In the genomic region with DNA sequence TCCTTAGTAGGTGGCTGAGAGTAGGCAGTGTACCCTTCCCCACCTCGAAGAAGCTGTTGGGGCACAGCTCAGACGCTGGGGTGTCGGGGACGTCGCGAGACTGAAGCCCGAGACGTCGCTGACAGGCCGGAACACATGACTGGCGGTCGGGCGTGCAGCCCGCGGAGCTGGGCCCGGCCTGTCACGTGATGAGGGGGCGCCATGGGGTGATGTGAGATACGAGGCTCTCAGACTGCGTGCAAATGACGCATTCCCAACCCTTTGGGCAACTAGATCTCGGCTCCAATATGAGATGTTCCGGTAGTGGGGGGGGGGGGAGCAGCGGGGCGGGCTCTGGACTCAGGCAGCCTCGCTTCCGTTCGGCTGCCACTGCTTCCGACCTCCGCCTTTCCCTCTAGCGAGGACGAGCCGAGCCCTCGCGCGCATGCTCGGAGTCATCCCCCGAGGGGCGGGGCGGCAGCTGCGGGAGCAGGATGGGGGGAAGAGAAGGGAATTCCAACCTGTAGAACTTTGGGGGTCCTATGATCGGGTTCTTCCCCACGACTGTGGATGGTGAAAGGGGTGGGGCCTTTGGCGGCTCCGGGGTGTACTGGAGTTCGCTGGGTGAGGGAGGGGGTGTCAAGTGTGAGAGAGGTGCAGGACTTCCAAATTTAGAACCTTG, we compare ENCODE assay signal across 8 mouse cellular contexts. TPM values are rescaled to one million over a fixed set of nuclear protein-coding genes. Genes with fewer than 3 reads are reported as not detected.
DNase-seq lines count a peak whose midpoint lies in the region; ATAC-seq lines count a peak whose summit lies in the region.

No protein-coding gene starts in this region.

- H3K9ac ChIP-seq in hindbrain, embryonic 15.5 days: peak overlapping the region; percentile 60

- DNase-seq in R1 (ENCODE audit: low read depth, low spot score): peak; percentile 92
- DNase-seq in cerebellum, postnatal 25 days: peak; percentile 94 to 96
- DNase-seq in frontal cortex, postnatal 36 days (ENCODE audit: low spot score in 2 of 2): peak; percentile 96 to 97
- DNase-seq in left cerebral cortex, adult 11 months (ENCODE audit: low spot score): peak; percentile 97
- DNase-seq in lung, postnatal 4 days: peak; percentile 95 to 98
- DNase-seq in retina, postnatal 7 days (ENCODE audit: low read depth, low spot score): peak; percentile 87
- DNase-seq in urinary bladder, adult 2 months (ENCODE audit: low spot score): peak; percentile 86

- H3K4me2 ChIP-seq in hindbrain, embryonic 15.5 days: peak overlapping the region; percentile 99

- ATAC-seq in hindbrain, embryonic 15.5 days (ENCODE audit: low FRiP score, low read depth): peak; percentile 97

- peak overlapping the region; percentile 82 for H3K4me3 ChIP-seq in hindbrain, embryonic 15.5 days

- H3K27me3 ChIP-seq in hindbrain, embryonic 15.5 days: no peaks in the 10 kb centered on the region

- H3K9me3 ChIP-seq in hindbrain, embryonic 15.5 days: no peaks in the 10 kb centered on the region

- under 1% methylated on average over 46 of the region's 46 CpGs for WGBS in hindbrain, embryonic 15.5 days

- no peaks in the 10 kb centered on the region for H3K36me3 ChIP-seq in hindbrain, embryonic 15.5 days

- H3K27ac ChIP-seq in hindbrain, embryonic 15.5 days (replicated peaks): peak overlapping the region; percentile 95

- peaks cover 18% of the 10 kb centered on the region for H3K4me1 ChIP-seq in hindbrain, embryonic 15.5 days (replicated peaks)

RNA-seq across cellular contexts. Expression of gene Stx1b, which starts 17.1 kb away (rescaled TPM):
- polyA plus RNA-seq in hindbrain, embryonic 15.5 days (2015; fragmentation: Nextera tagmentation; extraction: Ambion mirVana): 63.4 and 72.5 TPM in 2 replicates
- 6.4 and 6.9 TPM in 2 replicates for polyA plus RNA-seq in urinary bladder, adult 2 months (2012; rRNA removed)

RNA-seq across cellular contexts. Expression of gene Stx4a, which starts 17.4 kb away (rescaled TPM):
- polyA plus RNA-seq in hindbrain, embryonic 15.5 days (2015; fragmentation: Nextera tagmentation; extraction: Ambion mirVana): 21.5 and 22.4 TPM in 2 replicates
- polyA plus RNA-seq in urinary bladder, adult 2 months (2012; rRNA removed): 161 and 178 TPM in 2 replicates

RNA-seq across cellular contexts. Expression of gene Zfp646, which starts 34.6 kb away (rescaled TPM):
- polyA plus RNA-seq in hindbrain, embryonic 15.5 days (2015; fragmentation: Nextera tagmentation; extraction: Ambion mirVana): 9.3 and 9.8 TPM in 2 replicates
- polyA plus RNA-seq in urinary bladder, adult 2 months (2012; rRNA removed): 12.2 and 15.6 TPM in 2 replicates

RNA-seq across cellular contexts. Expression of gene Zfp668, which starts 35.2 kb away (rescaled TPM):
- 35.1 and 36.9 TPM in 2 replicates for polyA plus RNA-seq in hindbrain, embryonic 15.5 days (2015; fragmentation: Nextera tagmentation; extraction: Ambion mirVana)
- 2.9 and 4.1 TPM in 2 replicates for polyA plus RNA-seq in urinary bladder, adult 2 months (2012; rRNA removed)

RNA-seq across cellular contexts. Expression of gene Hsd3b7, which starts 41.1 kb away (rescaled TPM):
- polyA plus RNA-seq in hindbrain, embryonic 15.5 days (2015; fragmentation: Nextera tagmentation; extraction: Ambion mirVana): 9.7 and 10.5 TPM in 2 replicates
- polyA plus RNA-seq in urinary bladder, adult 2 months (2012; rRNA removed): 65.7 and 77.6 TPM in 2 replicates

Comparison
In these comparisons a context has a peak if more than half of its experiments do, and no peak if none do; other contexts are left out.
1. Peak in every context shown above with its lines: DNase-seq, ATAC-seq, H3K4me3 ChIP-seq and H3K27ac ChIP-seq.